Mouse (Mus musculus): ENCODE results near the gene Dido1.

GRCm38 (mm10) chr2:180741421-180741820 lies 31.6 kb upstream of the Dido1 start:
- TF ChIP-seq CTCF (IDR thresholded peaks at IDR 0.05; ENCODE audit: insufficient read depth, low read depth, low read length), result no peak
- TF ChIP-seq POLR2A (IDR thresholded peaks at IDR 0.05; ENCODE audit: insufficient read depth, low read depth, low read length), result no peak
